Mouse (Mus musculus) adipocyte (in vitro differentiated cells): ENCODE measurements around the gene Cope.

ENCODE experiments used
- DNase-seq: peaks from one replicate; pipeline ENCODE4 v3.0.0-alpha.2; 2016; ENCODE audit warnings: low spot score

The Cope gene

DNA sequence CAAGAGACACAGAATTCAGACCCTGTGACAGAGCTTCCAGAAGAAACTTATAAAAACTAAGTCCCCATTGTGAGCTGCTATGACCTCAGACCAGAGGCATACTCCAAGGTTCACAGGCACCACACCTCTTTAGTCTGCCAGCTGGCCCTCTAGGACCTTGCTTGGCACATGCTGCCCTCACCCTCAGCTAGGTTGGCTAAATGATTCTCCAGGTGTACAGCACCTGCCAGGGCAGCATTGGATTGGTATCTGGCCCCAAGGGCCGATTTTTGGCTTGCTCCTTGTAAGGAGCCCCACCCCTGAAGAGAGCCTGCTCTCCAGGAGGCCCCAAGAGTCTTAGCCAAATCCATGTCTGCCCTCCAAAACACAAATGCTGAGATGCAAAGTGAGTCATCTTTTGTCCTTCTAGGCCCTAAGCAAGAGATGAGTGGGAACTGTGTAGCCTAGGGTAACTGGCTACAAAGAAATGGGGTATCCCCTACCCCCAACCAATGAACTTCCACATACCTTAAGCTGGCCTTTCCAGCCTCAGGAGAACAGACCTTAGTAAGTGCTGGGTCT lies 45.6 kb downstream of the Cope start:
- no peak for DNase-seq

DNA sequence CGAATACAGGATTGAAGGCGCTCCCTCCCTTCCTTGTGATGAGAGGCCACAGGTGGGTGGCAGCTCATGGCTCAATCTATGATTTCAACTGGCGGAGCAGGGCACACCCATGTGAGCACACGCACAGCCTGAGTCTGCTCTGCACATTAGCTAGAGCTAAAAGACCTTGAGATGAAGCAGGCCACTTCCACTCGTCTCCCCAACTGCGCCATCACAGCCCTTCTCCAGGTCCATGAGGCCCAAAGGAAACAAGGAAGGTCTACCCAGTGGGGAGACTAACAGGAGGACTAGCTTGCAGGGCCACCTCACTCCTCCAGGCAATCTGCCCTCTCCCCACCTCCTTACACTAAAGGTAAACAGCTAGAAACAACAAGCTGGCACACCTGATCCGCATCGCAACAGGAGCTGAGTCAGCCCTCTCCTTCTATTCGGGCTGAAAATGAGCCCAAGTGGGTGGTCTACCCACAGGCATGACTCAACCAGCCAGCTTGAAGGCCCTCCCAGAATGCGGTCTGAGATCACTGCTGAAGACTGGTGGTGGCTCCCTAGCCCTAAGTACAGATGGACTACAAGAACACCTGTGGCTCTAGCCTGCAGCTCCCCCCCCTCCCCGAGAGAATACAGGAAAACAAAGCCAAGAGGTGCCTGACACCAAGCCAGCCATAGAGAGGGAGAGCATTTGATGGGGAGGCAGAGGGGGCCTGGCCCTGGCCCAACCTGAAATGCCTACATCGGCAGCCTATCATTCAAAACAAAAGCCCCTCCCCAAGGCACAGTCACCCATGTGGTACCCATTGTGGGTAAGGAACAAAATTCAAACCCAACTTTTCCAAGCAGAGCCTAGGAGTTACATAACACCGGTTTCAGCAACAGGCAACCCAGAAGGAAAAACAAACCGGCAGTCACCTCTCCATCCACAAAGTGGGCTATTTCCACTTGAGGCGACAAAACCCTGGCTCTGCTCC lies 49.0 kb downstream of the Cope start:
- DNase-seq, result peak; percentile 46

DNA sequence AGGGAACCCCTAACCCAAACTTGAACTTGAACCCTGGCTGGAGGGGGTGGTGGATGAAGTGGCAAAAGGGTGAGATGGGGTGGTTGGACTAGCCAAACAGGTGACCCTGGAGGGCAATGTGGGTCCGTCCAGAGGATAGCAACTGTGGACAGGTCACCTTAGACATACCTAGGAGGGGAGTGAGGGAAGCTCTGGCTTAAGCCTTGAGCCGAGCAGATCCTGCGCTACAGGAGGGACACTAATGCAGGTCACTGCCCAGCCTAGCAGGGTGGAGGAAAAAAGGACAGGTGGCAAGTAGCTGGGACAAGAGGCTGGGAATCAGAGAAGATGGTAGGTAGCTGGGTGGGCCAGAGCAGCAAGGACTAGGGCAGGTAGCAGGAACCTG lies 49.7 kb downstream of the Cope start:
- no peak for DNase-seq

GRCm38 (mm10) chr8:70352657-70353151 lies 50.4 kb downstream of the Cope start:
- DNase-seq, result no peak

- peak; percentile 99 for DNase-seq
Measured at GRCm38 (mm10) chr8:70353194-70353817, 51.0 kb downstream of the Cope start, which contains the start of gene Upf1. Upf1 (minus strand) TSS chr8:70353278.

GRCm38 (mm10) chr8:70354004-70354403 lies 51.7 kb downstream of the Cope start:
- DNase-seq, result no peak

DNA sequence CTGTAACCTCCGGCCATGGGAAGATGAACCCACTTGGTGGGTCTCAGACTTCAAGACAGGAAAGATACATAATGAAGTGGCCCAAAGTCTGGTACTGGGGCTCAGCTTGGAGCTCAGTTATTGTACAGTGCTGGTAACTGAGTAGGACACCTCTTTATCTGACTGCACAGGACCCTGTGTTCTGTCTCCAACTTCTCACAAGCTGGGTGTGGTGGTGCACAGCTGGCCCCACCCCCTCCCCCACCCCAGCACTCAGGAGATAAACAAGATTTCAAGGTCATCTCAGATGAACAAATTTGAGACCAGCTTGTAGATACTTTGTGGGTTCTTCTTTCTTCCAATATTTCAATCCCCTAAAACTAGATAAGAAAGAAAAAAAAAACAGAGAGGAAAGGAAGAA lies 53.8 kb downstream of the Cope start:
- DNase-seq, result no peak

- DNase-seq, result peak; percentile 79
Measured at GRCm38 (mm10) chr8:70359411-70359810, 57.1 kb downstream of the Cope start.

DNA sequence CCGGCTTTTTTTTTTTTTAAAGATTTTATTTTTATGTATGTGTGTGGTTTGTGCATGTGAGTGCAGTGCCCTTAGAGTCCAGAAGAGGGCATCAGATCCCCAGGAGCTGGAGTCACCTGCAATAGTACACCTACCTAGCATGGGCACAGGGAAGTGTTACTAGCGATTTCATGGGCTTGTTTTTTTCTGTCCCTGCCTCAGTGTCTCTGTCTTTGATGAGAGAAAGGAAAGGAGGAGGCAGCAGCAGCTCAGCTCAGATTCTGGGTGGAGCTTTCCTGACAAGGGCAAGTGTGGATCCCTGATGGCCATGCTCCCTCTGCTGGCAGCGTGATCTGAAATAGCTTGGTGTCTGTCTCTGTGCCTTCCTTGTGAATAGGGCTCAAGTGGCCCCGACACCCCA lies 58.5 kb downstream of the Cope start:
- peak; percentile 64 for DNase-seq

DNA sequence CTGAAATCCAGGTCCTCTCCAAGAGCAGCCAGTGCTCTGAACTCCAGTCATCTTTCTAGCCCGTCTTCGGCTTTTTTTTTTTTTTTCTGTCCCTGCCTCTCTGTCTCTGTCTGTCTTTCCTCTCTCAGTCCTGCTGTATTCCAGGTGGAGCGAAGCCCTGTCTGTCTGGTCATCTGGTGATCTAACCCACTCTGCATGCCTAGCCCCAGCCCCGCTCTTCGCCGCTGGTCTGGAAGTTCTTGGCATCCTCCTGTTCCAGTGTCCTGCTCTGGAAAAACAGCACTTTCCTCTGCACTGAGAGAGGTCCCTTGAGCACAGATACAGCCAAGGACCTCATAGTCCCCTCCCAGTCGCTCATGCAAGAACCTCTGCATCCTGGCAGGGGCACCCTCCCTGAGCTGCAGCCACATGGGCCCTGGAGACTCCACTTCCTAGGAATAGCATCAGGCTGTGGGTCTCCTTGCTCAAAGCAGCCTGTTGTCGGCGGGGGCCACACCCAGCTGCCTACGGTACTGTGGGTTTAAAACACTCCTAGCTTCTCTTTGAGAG lies 59.2 kb downstream of the Cope start:
- DNase-seq, result peak; percentile 44
